Mouse (Mus musculus) thymus, adult 2 months (tissue): ENCODE measurements at regions not wholly inside any gene's neighbourhood (a gene's known extent, or its start where the extent isn't known, plus 50 kb on each side); places are given as distances from the start of the nearest gene placed in this dataset.

Experiments
- CTCF ChIP-seq: fragments of 200-500 bp; IDR thresholded peaks from 2 replicates; pipeline ENCODE4 v1.5.1; 2012; ENCODE audit warnings: mild to moderate bottlenecking, control low read depth, low read length, moderate library complexity, borderline replicate concordance; ENCODE audit not compliant: control insufficient read depth, poor library complexity, insufficient read depth; ENCODE audit errors: extremely low read depth
- POLR2A ChIP-seq: fragments of 200-500 bp; IDR thresholded peaks from 2 replicates; pipeline ENCODE4 v1.6.1; 2012; ENCODE audit warnings: mild to moderate bottlenecking, low read length, control low read depth, moderate library complexity; ENCODE audit not compliant: control insufficient read depth, poor library complexity, insufficient read depth; ENCODE audit errors: extremely low read depth

- no peak for TF ChIP-seq POLR2A
- no peak for TF ChIP-seq CTCF
Observed at GRCm38 (mm10) chr11:40362530-40363185, 332.3 kb downstream of the Mat2b start.
